Mouse (Mus musculus) erythroblast, embryonic 14.5 days (primary cell): Measurements from ENCODE around the gene Pllp.

Source experiments
- GATA1 ChIP-seq: IDR thresholded peaks from 2 replicates; pipeline ENCODE4 v1.6.1; 2012; ENCODE audit warnings: low read length, inconsistent platforms, mixed read lengths
- TAL1 ChIP-seq: IDR thresholded peaks from 3 replicates; pipeline ENCODE4 v1.6.1; 2012; ENCODE audit warnings: low read length, inconsistent platforms, mixed read lengths

DNA sequence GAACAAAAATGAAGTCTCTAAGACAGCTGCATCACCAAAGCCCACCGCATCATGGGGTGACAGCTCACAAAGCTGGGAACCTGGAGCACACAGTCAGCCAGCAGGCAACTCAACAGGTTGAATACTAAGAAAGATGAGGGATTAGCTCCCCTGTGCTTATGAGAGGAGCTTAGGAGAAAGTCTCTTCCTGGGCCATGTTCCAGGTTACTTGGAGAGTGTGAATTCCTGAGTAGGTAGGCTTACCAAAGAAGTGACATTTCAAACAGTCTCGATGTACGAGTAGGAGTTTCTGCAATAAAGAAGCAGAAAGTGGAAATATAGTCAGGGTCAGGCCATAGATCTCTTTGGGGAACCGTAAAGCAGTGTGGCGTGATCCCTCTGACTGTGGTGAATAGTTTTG, 48.4 kb upstream of the Pllp start:
- TF ChIP-seq TAL1: no peak
- TF ChIP-seq GATA1: no peak
